Mouse (Mus musculus): ENCODE measurements around the gene Cpz. TPM values are rescaled to one million over a fixed set of nuclear protein-coding genes. Genes with fewer than 3 reads are reported as not detected.

Cpz gene
- polyA plus RNA-seq, 1 experiment = 4.6 TPM

GRCm38 (mm10) chr5:35523735-35524134 is 1.8 kb downstream of the Cpz start:
- no peak overlapping the region for H3K4me3 ChIP-seq (ENCODE audit: low read depth, low read length)
- TF ChIP-seq CTCF (IDR thresholded peaks at IDR 0.05; ENCODE audit: low read depth, low read length) (peak; percentile 65), EP300 (IDR thresholded peaks at IDR 0.05; ENCODE audit: insufficient read depth, low read depth, low read length) (no peak)
- H3K36me3 ChIP-seq (ENCODE audit: control insufficient read depth, insufficient read depth, low read length, poor library complexity, severe bottlenecking) = no peaks in the 10 kb centered on the region
- H3K27ac ChIP-seq (ENCODE audit: insufficient read depth, low read length) = no peak overlapping the region
- H3K9me3 ChIP-seq (replicated peaks; ENCODE audit: control insufficient read depth, insufficient read depth, low read length, poor library complexity, severe bottlenecking) = no peaks in the 10 kb centered on the region
- no peak overlapping the region for H3K9ac ChIP-seq (ENCODE audit: low read depth, poor library complexity, severe bottlenecking)
- H3K4me1 ChIP-seq (ENCODE audit: control insufficient read depth, insufficient read depth, low read length) = peaks cover 2% of the 10 kb centered on the region
- H3K27me3 ChIP-seq (ENCODE audit: control insufficient read depth, insufficient read depth, low read length, poor library complexity, severe bottlenecking) = no peaks in the 10 kb centered on the region; the same call in 1 of the 2 replicates

GRCm38 (mm10) chr5:35516781-35517180 is 8.7 kb downstream of the Cpz start:
- no peaks in the 10 kb centered on the region for H3K9me3 ChIP-seq (replicated peaks; ENCODE audit: control insufficient read depth, insufficient read depth, low read length, poor library complexity, severe bottlenecking)
- no peak for TF ChIP-seq CTCF (IDR thresholded peaks at IDR 0.05; ENCODE audit: low read depth, low read length)
- TF ChIP-seq POLR2A (IDR thresholded peaks at IDR 0.05; ENCODE audit: insufficient read depth, low read length) = no peak
- TF ChIP-seq EP300 (IDR thresholded peaks at IDR 0.05; ENCODE audit: insufficient read depth, low read depth, low read length) = no peak
- H3K4me1 ChIP-seq (ENCODE audit: control insufficient read depth, insufficient read depth, low read length) = no peaks in the 10 kb centered on the region
- no peak overlapping the region for H3K27ac ChIP-seq (ENCODE audit: insufficient read depth, low read length)
- H3K9ac ChIP-seq (ENCODE audit: low read depth, poor library complexity, severe bottlenecking) = no peak overlapping the region
- no peaks in the 10 kb centered on the region for H3K36me3 ChIP-seq (ENCODE audit: control insufficient read depth, insufficient read depth, low read length, poor library complexity, severe bottlenecking)
- no peak overlapping the region for H3K4me3 ChIP-seq (ENCODE audit: low read depth, low read length)
- no peaks in the 10 kb centered on the region; the same call in 1 of the 2 replicates for H3K27me3 ChIP-seq (ENCODE audit: control insufficient read depth, insufficient read depth, low read length, poor library complexity, severe bottlenecking)

- Histone ChIP-seq H3K36me3 (ENCODE audit: control insufficient read depth, insufficient read depth, low read length, poor library complexity, severe bottlenecking) (no peaks in the 10 kb centered on the region), H3K4me1 (ENCODE audit: control insufficient read depth, insufficient read depth, low read length) (no peaks in the 10 kb centered on the region), H3K27ac (ENCODE audit: insufficient read depth, low read length) (no peak overlapping the region), H3K9ac (ENCODE audit: low read depth, poor library complexity, severe bottlenecking) (no peak overlapping the region), H3K9me3 (replicated peaks; ENCODE audit: control insufficient read depth, insufficient read depth, low read length, poor library complexity, severe bottlenecking) (no peaks in the 10 kb centered on the region), H3K4me3 (ENCODE audit: low read depth, low read length) (no peak overlapping the region), H3K27me3 (ENCODE audit: control insufficient read depth, insufficient read depth, low read length, poor library complexity, severe bottlenecking) (no peaks in the 10 kb centered on the region)
- TF ChIP-seq POLR2A (IDR thresholded peaks at IDR 0.05; ENCODE audit: insufficient read depth, low read length) = no peak
- no peak for TF ChIP-seq EP300 (IDR thresholded peaks at IDR 0.05; ENCODE audit: insufficient read depth, low read depth, low read length)
- peak; percentile 82 for TF ChIP-seq CTCF (IDR thresholded peaks at IDR 0.05; ENCODE audit: low read depth, low read length)
Observed at GRCm38 (mm10) chr5:35510589-35510988, 14.9 kb downstream of the Cpz start.

GRCm38 (mm10) chr5:35505016-35505415 is 20.5 kb downstream of the Cpz start:
- H3K9me3 ChIP-seq (replicated peaks; ENCODE audit: control insufficient read depth, insufficient read depth, low read length, poor library complexity, severe bottlenecking) = no peaks in the 10 kb centered on the region
- TF ChIP-seq POLR2A (IDR thresholded peaks at IDR 0.05; ENCODE audit: insufficient read depth, low read length) = no peak
- TF ChIP-seq EP300 (IDR thresholded peaks at IDR 0.05; ENCODE audit: insufficient read depth, low read depth, low read length) = no peak
- TF ChIP-seq CTCF (IDR thresholded peaks at IDR 0.05; ENCODE audit: low read depth, low read length) = no peak
- H3K9ac ChIP-seq (ENCODE audit: low read depth, poor library complexity, severe bottlenecking) = no peak overlapping the region
- H3K27ac ChIP-seq (ENCODE audit: insufficient read depth, low read length) = no peak overlapping the region
- H3K36me3 ChIP-seq (ENCODE audit: control insufficient read depth, insufficient read depth, low read length, poor library complexity, severe bottlenecking) = no peaks in the 10 kb centered on the region
- H3K4me3 ChIP-seq (ENCODE audit: low read depth, low read length) = no peak overlapping the region
- H3K27me3 ChIP-seq (ENCODE audit: control insufficient read depth, insufficient read depth, low read length, poor library complexity, severe bottlenecking) = no peaks in the 10 kb centered on the region
- no peaks in the 10 kb centered on the region for H3K4me1 ChIP-seq (ENCODE audit: control insufficient read depth, insufficient read depth, low read length)

GRCm38 (mm10) chr5:35497344-35497743 is 28.2 kb downstream of the Cpz start:
- H3K9me3 ChIP-seq (replicated peaks; ENCODE audit: control insufficient read depth, insufficient read depth, low read length, poor library complexity, severe bottlenecking) = no peaks in the 10 kb centered on the region
- H3K27ac ChIP-seq (ENCODE audit: insufficient read depth, low read length) = no peak overlapping the region
- H3K36me3 ChIP-seq (ENCODE audit: control insufficient read depth, insufficient read depth, low read length, poor library complexity, severe bottlenecking) = no peaks in the 10 kb centered on the region
- H3K27me3 ChIP-seq (ENCODE audit: control insufficient read depth, insufficient read depth, low read length, poor library complexity, severe bottlenecking) = no peaks in the 10 kb centered on the region
- no peak overlapping the region for H3K4me3 ChIP-seq (ENCODE audit: low read depth, low read length)
- no peak for TF ChIP-seq EP300 (IDR thresholded peaks at IDR 0.05; ENCODE audit: insufficient read depth, low read depth, low read length)
- TF ChIP-seq CTCF (IDR thresholded peaks at IDR 0.05; ENCODE audit: low read depth, low read length) = no peak
- TF ChIP-seq POLR2A (IDR thresholded peaks at IDR 0.05; ENCODE audit: insufficient read depth, low read length) = no peak
- no peak overlapping the region for H3K9ac ChIP-seq (ENCODE audit: low read depth, poor library complexity, severe bottlenecking)
- H3K4me1 ChIP-seq (ENCODE audit: control insufficient read depth, insufficient read depth, low read length) = no peaks in the 10 kb centered on the region

GRCm38 (mm10) chr5:35495989-35496388 is 29.5 kb downstream of the Cpz start:
- Histone ChIP-seq H3K36me3 (ENCODE audit: control insufficient read depth, insufficient read depth, low read length, poor library complexity, severe bottlenecking) (no peaks in the 10 kb centered on the region), H3K27me3 (ENCODE audit: control insufficient read depth, insufficient read depth, low read length, poor library complexity, severe bottlenecking) (no peaks in the 10 kb centered on the region), H3K9me3 (replicated peaks; ENCODE audit: control insufficient read depth, insufficient read depth, low read length, poor library complexity, severe bottlenecking) (no peaks in the 10 kb centered on the region), H3K27ac (ENCODE audit: insufficient read depth, low read length) (no peak overlapping the region), H3K4me3 (ENCODE audit: low read depth, low read length) (no peak overlapping the region), H3K4me1 (ENCODE audit: control insufficient read depth, insufficient read depth, low read length) (no peaks in the 10 kb centered on the region), H3K9ac (ENCODE audit: low read depth, poor library complexity, severe bottlenecking) (no peak overlapping the region)
- TF ChIP-seq EP300 (IDR thresholded peaks at IDR 0.05; ENCODE audit: insufficient read depth, low read depth, low read length) (no peak), CTCF (IDR thresholded peaks at IDR 0.05; ENCODE audit: low read depth, low read length) (no peak), POLR2A (IDR thresholded peaks at IDR 0.05; ENCODE audit: insufficient read depth, low read length) (no peak)
